Mouse (Mus musculus) midbrain, postnatal 0 days (tissue): ENCODE data around the gene Exd1. TPM values are rescaled to one million over a fixed set of nuclear protein-coding genes. Genes with fewer than 3 reads are reported as not detected.

Source experiments
- ATAC-seq: fragments of 200-750 bp; cut with Nextera tagmentation; 2 replicates; pipeline ENCODE4 v1.8.0; 2017; ENCODE audit warnings: moderate number of reproducible peaks, mild to moderate bottlenecking, moderate TSS enrichment, moderate library complexity; ENCODE audit not compliant: low FRiP score
- DNase-seq: peaks from one replicate; pipeline ENCODE4 v3.0.0-alpha.2; 2015; ENCODE audit warnings: low spot score
- H3K27ac ChIP-seq: fragments of 300-500 bp; sonication (generic); 2 replicates; pipeline ENCODE4 v1.5.1; 2014; ENCODE audit warnings: low read depth, mild to moderate bottlenecking, low read length, mixed read lengths
- H3K27me3 ChIP-seq: fragments of 300-500 bp; sonication (generic); 2 replicates; pipeline ENCODE4 v1.6.1; 2014; ENCODE audit warnings: low read length, control low read depth, mixed read lengths; ENCODE audit not compliant: insufficient read depth
- H3K36me3 ChIP-seq: fragments of 300-500 bp; sonication (generic); 2 replicates; pipeline ENCODE4 v1.6.1; 2014; ENCODE audit warnings: low read length, control low read depth, mixed read lengths; ENCODE audit not compliant: insufficient read depth
- H3K4me1 ChIP-seq: fragments of 300-500 bp; sonication (generic); 2 replicates; pipeline ENCODE4 v1.6.1; 2014; ENCODE audit warnings: mild to moderate bottlenecking, control low read depth, antibody characterized with exemption, low read length, mixed read lengths; ENCODE audit not compliant: insufficient read depth
- H3K4me2 ChIP-seq: fragments of 300-500 bp; sonication (generic); 2 replicates; pipeline ENCODE4 v1.6.1; 2014; ENCODE audit warnings: low read depth, mild to moderate bottlenecking, low read length, mixed read lengths; ENCODE audit not compliant: poor library complexity, severe bottlenecking
- H3K4me3 ChIP-seq: fragments of 300-500 bp; sonication (generic); 2 replicates; pipeline ENCODE4 v1.5.1; 2014; ENCODE audit warnings: low read depth, mild to moderate bottlenecking, low read length, moderate library complexity
- H3K9ac ChIP-seq: fragments of 300-500 bp; sonication (generic); replicated peaks from 2 replicates; pipeline ENCODE4 v1.6.1; 2014; ENCODE audit warnings: mild to moderate bottlenecking, low read length, moderate library complexity, mixed read lengths; ENCODE audit not compliant: poor library complexity, severe bottlenecking
- H3K9me3 ChIP-seq: fragments of 300-500 bp; sonication (generic); 2 replicates; pipeline ENCODE4 v1.6.1; 2016; ENCODE audit warnings: low read length, control low read depth
- CTCF ChIP-seq: IDR thresholded peaks from 2 replicates; pipeline ENCODE4 v1.5.1; 2016; ENCODE audit warnings: antibody characterized with exemption, mild to moderate bottlenecking
- WGBS: fragments of 180-500 bp; shearing (Covaris S2); extraction: QIAGEN DNeasy Blood & Tissue Kit; methylation state at CpG from one replicate; pipeline ENCODE4 v1.1.7; 2014; 5-methylcytosine and 5-hydroxymethylcytosine counted together
- polyA plus RNA-seq: library from polyadenylated mRNA; unstranded; fragments of >200 nt; fragmentation: Nextera tagmentation; extraction: Ambion mirVana; gene quantifications from 2 replicates; pipeline ENCODE4 v1.2.1, GENCODE M21; 2015
- total RNA-seq: library from RNA; depleted of rRNA; stranded (reverse); fragments of >200 nt; gene quantifications from 2 replicates; pipeline ENCODE4 v1.2.3, GENCODE M21; 2014

The Exd1 gene
- total and polyA plus RNA-seq, 2 experiments from 2014 or later, result 0.84 to 0.93 TPM

DNA sequence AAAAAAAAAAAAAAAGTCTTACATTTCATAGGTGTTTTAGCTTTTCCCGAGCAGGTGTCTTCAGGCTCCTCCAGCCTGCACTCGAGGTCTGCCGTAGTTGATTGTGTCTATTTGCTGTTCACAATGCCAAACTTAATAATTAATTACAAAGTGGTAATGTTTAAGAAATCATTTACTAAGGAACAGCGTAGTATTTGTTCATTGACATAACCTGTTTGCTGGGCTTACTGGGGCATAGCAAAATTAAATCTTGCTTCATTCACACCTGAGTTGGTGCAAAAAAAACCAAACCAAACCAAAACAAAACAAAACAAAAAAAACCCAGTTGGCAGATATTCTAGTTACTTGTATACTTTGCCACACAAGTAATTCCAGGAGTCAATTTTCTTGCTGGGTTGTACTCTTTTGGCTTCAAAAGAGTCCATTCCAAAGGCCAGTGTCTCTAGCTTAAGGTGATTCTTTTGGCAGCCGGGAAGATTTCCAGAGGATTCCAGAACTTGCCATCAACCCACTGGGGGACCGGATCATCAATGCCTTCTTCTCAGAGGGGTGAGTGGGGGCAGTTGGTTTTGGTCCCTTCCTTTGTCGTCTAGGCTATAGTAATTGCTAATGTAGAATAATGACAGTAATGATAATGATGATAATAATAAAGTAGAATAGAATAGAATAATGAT is 18.9 kb upstream of the Exd1 start:
- H3K4me2 ChIP-seq, result no peak overlapping the region
- 92% methylated on average over 7 of the region's 7 CpGs for WGBS
- no peak overlapping the region for H3K4me3 ChIP-seq
- H3K27ac ChIP-seq, result no peak overlapping the region
- no peak for TF ChIP-seq CTCF
- H3K9me3 ChIP-seq, result no peaks in the 10 kb centered on the region
- H3K27me3 ChIP-seq, result no peaks in the 10 kb centered on the region
- H3K9ac ChIP-seq, result no peak overlapping the region
- ATAC-seq (no peak), DNase-seq (no peak)
- H3K36me3 ChIP-seq, result peaks cover 3% of the 10 kb centered on the region; the same call in 1 of the 2 replicates
- no peaks in the 10 kb centered on the region for H3K4me1 ChIP-seq

DNA sequence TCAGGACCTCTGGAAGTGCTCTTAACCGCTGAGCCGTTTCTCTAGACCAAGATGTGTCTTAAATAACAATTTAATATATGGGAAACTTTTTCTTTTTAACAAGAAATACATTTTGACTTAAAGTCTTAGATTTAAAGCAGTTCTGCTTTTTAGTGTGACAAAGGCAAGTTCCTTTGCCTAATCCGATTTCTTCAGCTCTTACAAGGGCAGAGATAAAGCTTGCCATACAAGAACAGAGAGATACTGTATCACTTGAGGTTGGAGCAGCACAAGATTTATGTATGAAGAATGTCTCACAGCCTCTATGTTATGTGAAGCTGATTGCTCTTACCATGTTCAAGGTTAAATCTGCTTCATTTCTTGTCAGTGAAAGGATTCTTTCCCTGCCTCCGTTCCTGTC is 17.9 kb upstream of the Exd1 start:
- no peak for TF ChIP-seq CTCF
- H3K9ac ChIP-seq, result no peak overlapping the region
- no peaks in the 10 kb centered on the region for H3K27me3 ChIP-seq
- no peak overlapping the region for H3K4me3 ChIP-seq
- no peak overlapping the region for H3K4me2 ChIP-seq
- H3K9me3 ChIP-seq, result no peaks in the 10 kb centered on the region
- H3K4me1 ChIP-seq, result no peaks in the 10 kb centered on the region
- H3K27ac ChIP-seq, result no peak overlapping the region
- DNase-seq (no peak), ATAC-seq (no peak)
- peaks cover 3% of the 10 kb centered on the region; the same call in 1 of the 2 replicates for H3K36me3 ChIP-seq
- WGBS, result 87% methylated on average over 4 of the region's 4 CpGs

DNA sequence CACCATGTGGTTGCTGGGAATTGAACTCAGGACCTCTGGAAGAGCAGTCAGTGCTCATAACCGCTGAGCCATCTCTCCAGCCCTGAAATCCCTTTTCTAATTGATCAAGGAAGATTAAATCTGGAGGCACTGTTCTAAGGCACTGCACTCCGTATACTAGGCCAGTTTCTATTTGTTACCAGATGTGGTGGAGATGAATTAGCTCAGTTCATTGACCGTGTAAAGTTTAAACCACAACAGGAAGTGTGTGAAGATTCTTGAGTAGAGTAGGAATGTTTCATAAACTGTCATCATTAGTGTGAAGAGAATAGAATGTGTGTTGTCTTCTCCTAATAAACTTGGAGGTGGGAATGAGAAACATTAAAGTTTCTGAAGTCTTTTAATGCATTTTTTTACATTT is 14.4 kb upstream of the Exd1 start:
- Histone ChIP-seq H3K4me1 (no peaks in the 10 kb centered on the region), H3K36me3 (peaks cover 3% of the 10 kb centered on the region; the same call in 1 of the 2 replicates), H3K27ac (no peak overlapping the region), H3K4me3 (no peak overlapping the region), H3K9me3 (no peaks in the 10 kb centered on the region), H3K9ac (no peak overlapping the region), H3K27me3 (no peaks in the 10 kb centered on the region), H3K4me2 (no peak overlapping the region)
- no peak for ATAC-seq
- TF ChIP-seq CTCF, result no peak
- no peak for DNase-seq
- 89% methylated on average over 3 of the region's 3 CpGs for WGBS

DNA sequence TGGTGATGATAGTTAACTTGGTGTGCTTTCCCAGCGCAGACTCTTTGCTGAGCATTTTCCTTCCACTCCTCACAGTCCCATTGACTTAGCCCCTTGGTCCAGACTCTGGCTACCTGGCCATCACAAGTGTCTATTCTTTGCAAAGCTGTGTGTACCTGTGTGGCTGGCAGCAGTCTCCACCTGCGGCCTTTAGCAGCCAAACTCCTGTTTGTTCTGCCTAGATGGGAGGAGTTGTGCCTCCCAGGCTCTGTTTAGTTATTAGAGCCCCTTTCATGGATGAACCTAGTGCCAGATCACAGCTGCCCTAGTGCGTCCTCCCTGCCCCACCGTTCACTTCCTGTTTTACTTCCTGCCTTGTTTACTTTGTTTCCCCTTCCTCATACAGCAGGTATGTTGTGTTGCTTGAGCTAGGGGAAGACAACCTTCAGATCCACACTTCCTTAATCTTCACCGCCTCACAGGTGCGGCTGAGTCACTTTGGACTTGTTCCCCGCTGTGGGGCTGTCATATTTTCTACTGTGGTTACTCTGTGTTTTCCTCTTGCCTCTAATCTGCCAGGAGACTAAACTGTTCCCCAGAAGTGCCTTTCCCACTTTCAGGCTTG is 11.4 kb upstream of the Exd1 start:
- Histone ChIP-seq H3K4me1 (no peaks in the 10 kb centered on the region), H3K4me2 (no peak overlapping the region), H3K27ac (no peak overlapping the region), H3K9ac (no peak overlapping the region), H3K9me3 (no peaks in the 10 kb centered on the region), H3K36me3 (0 out of 2 replicates have a peak, but pooled peaks cover 3% of the 10 kb centered on the region), H3K4me3 (no peak overlapping the region), H3K27me3 (no peaks in the 10 kb centered on the region)
- TF ChIP-seq CTCF, result no peak
- DNase-seq (no peak), ATAC-seq (no peak)
- 78% methylated on average over 7 of the region's 7 CpGs for WGBS

DNA sequence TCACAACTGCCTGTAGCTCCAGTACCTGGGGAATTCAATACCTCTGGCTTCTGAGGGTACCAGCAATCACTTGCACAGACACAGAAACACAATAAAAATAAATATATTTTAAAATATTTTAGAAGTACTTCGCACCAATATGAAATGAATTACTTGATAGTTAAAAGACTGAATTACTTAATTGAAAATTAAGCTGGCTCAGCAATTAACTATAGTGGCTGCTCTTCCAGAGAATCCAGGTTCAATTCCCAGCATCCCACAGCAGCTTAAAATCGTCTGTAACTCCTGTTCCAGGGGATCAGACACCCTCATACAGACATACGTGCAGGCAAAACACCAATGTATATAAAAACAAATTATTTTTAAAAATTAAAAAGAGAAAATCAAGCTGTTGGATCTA is 10.6 kb upstream of the Exd1 start:
- Histone ChIP-seq H3K9ac (no peak overlapping the region), H3K27me3 (no peaks in the 10 kb centered on the region), H3K27ac (no peak overlapping the region), H3K36me3 (no peaks in the 10 kb centered on the region), H3K4me2 (no peak overlapping the region), H3K9me3 (no peaks in the 10 kb centered on the region), H3K4me1 (no peaks in the 10 kb centered on the region), H3K4me3 (no peak overlapping the region)
- 86% methylated on average over 3 of the region's 3 CpGs for WGBS
- DNase-seq (no peak), ATAC-seq (no peak)
- no peak for TF ChIP-seq CTCF

DNA sequence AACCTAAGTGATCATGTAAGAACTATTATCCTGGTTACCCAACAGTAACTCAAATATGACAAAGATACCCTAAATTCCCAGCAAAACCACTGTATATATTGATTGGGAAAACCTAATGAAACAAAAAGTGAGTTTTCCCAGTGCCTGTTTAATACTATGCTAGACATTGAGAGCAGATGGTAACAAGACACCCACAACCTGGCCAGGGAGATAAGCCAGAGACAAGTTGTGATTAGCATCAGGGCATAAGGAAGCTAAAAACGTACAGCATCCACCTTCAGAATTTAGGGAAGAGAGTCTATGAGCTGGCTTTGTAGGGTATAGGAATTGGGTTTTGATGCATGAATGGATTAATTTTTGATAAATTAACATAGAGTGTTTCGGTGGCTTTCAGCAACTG is 2.3 kb upstream of the Exd1 start:
- Histone ChIP-seq H3K4me2 (no peak overlapping the region), H3K4me3 (no peak overlapping the region), H3K36me3 (no peaks in the 10 kb centered on the region), H3K9me3 (no peaks in the 10 kb centered on the region), H3K4me1 (peaks cover 11% of the 10 kb centered on the region), H3K27me3 (no peaks in the 10 kb centered on the region), H3K9ac (no peak overlapping the region), H3K27ac (no peak overlapping the region)
- no peak for TF ChIP-seq CTCF
- 87% methylated on average over 2 of the region's 2 CpGs for WGBS
- DNase-seq (no peak), ATAC-seq (no peak)
